Mouse (Mus musculus): ENCODE measurements around the gene Cgref1.

Gene Cgref1

GRCm38 (mm10) chr5:30950451-30950850 lies 5.1 kb upstream of the Cgref1 start:
- peak; percentile 58 for DNase-seq (ENCODE audit: low read depth, low spot score)

GRCm38 (mm10) chr5:30949654-30950326 lies 4.4 kb upstream of the Cgref1 start:
- peak; percentile 95 for DNase-seq (ENCODE audit: low read depth, low spot score)

GRCm38 (mm10) chr5:30948620-30949019 lies 3.2 kb upstream of the Cgref1 start:
- DNase-seq (ENCODE audit: low read depth, low spot score): no peak

GRCm38 (mm10) chr5:30944344-30944743 lies 1.0 kb downstream of the Cgref1 start:
- no peak for DNase-seq (ENCODE audit: low read depth, low spot score)

- peak; percentile 43 for DNase-seq (ENCODE audit: low read depth, low spot score)
These were observed 2.4 kb downstream of the Cgref1 start for GRCm38 (mm10) chr5:30943004-30943403.

- DNase-seq (ENCODE audit: low read depth, low spot score): peak; percentile 57
These were observed 10.5 kb downstream of the Cgref1 start for GRCm38 (mm10) chr5:30934725-30935461.

GRCm38 (mm10) chr5:30933705-30934104 lies 11.7 kb downstream of the Cgref1 start:
- DNase-seq (ENCODE audit: low read depth, low spot score): no peak

GRCm38 (mm10) chr5:30931378-30931777 lies 14.0 kb downstream of the Cgref1 start:
- no peak for DNase-seq (ENCODE audit: low read depth, low spot score)

GRCm38 (mm10) chr5:30930846-30931245 lies 14.5 kb downstream of the Cgref1 start:
- DNase-seq (ENCODE audit: low read depth, low spot score): no peak

GRCm38 (mm10) chr5:30930121-30930520 lies 15.3 kb downstream of the Cgref1 start:
- peak; percentile 89 for DNase-seq (ENCODE audit: low read depth, low spot score)

GRCm38 (mm10) chr5:30927945-30928529 lies 17.4 kb downstream of the Cgref1 start:
- peak; percentile 48 for DNase-seq (ENCODE audit: low read depth, low spot score)

GRCm38 (mm10) chr5:30926073-30926472 lies 19.3 kb downstream of the Cgref1 start:
- DNase-seq (ENCODE audit: low read depth, low spot score): no peak

GRCm38 (mm10) chr5:30925217-30925616 lies 20.2 kb downstream of the Cgref1 start:
- no peak for DNase-seq (ENCODE audit: low read depth, low spot score)

GRCm38 (mm10) chr5:30924614-30925013 lies 20.8 kb downstream of the Cgref1 start:
- DNase-seq (ENCODE audit: low read depth, low spot score): no peak

GRCm38 (mm10) chr5:30923119-30923518 lies 22.3 kb downstream of the Cgref1 start:
- DNase-seq (ENCODE audit: low read depth, low spot score): no peak

GRCm38 (mm10) chr5:30922581-30923041 lies 22.8 kb downstream of the Cgref1 start:
- DNase-seq (ENCODE audit: low read depth, low spot score): no peak

- peak; percentile 91 for DNase-seq (ENCODE audit: low read depth, low spot score)
These were observed 23.9 kb downstream of the Cgref1 start, which contains the start of gene Khk for GRCm38 (mm10) chr5:30921256-30922033. Khk (plus strand) TSS chr5:30921431.

GRCm38 (mm10) chr5:30920621-30921020 lies 24.8 kb downstream of the Cgref1 start:
- no peak for DNase-seq (ENCODE audit: low read depth, low spot score)

GRCm38 (mm10) chr5:30919831-30920614 lies 25.4 kb downstream of the Cgref1 start:
- no peak for DNase-seq (ENCODE audit: low read depth, low spot score)

- no peak for DNase-seq (ENCODE audit: low read depth, low spot score)
These were observed 26.7 kb downstream of the Cgref1 start for GRCm38 (mm10) chr5:30918691-30919090.

Data from 3T3-L1 (cell line).